Mouse (Mus musculus) embryonic facial prominence, embryonic 13.5 days (tissue): ENCODE data around the gene Specc1. TPM values are rescaled to one million over a fixed set of nuclear protein-coding genes. Genes with fewer than 3 reads are reported as not detected.

ENCODE experiments used
- ATAC-seq: fragments of 200-750 bp; cut with Nextera tagmentation; 2 replicates; pipeline ENCODE4 v1.8.0; 2017; ENCODE audit warnings: low read depth; ENCODE audit not compliant: insufficient number of reproducible peaks, insufficient read depth, low FRiP score, low TSS enrichment
- H3K27ac ChIP-seq: fragments of 300-500 bp; sonication (generic); 2 replicates; pipeline ENCODE4 v1.5.1; 2015; ENCODE audit warnings: moderate library complexity, mild to moderate bottlenecking, inconsistent platforms
- H3K27me3 ChIP-seq: fragments of 300-500 bp; sonication (generic); 2 replicates; pipeline ENCODE4 v1.6.1; 2015; ENCODE audit warnings: mild to moderate bottlenecking, inconsistent platforms
- H3K36me3 ChIP-seq: fragments of 300-500 bp; sonication (generic); 2 replicates; pipeline ENCODE4 v1.6.1; 2015; ENCODE audit warnings: mild to moderate bottlenecking, inconsistent platforms
- H3K4me1 ChIP-seq: fragments of 300-500 bp; sonication (generic); 2 replicates; pipeline ENCODE4 v1.6.1; 2015; ENCODE audit warnings: inconsistent platforms
- H3K4me2 ChIP-seq: fragments of 300-500 bp; sonication (generic); 2 replicates; pipeline ENCODE4 v1.6.1; 2015; ENCODE audit warnings: moderate library complexity, mild to moderate bottlenecking, inconsistent platforms
- H3K4me3 ChIP-seq: fragments of 300-500 bp; sonication (generic); 2 replicates; pipeline ENCODE4 v1.5.1; 2015; ENCODE audit warnings: mild to moderate bottlenecking, inconsistent platforms
- H3K9ac ChIP-seq: fragments of 300-500 bp; sonication (generic); 2 replicates; pipeline ENCODE4 v1.6.1; 2015; ENCODE audit warnings: mild to moderate bottlenecking, inconsistent platforms
- H3K9me3 ChIP-seq: fragments of 300-500 bp; sonication (generic); 2 replicates; pipeline ENCODE4 v1.6.1; 2016; ENCODE audit warnings: inconsistent platforms
- WGBS: fragments of 180-500 bp; shearing (Covaris S2); methylation state at CpG from one replicate; pipeline ENCODE4 v1.1.7; 2015; ENCODE audit warnings: mixed read lengths; 5-methylcytosine and 5-hydroxymethylcytosine counted together
- polyA plus RNA-seq: library from polyadenylated mRNA; unstranded; fragments of >200 nt; fragmentation: Nextera tagmentation; extraction: Ambion mirVana; gene quantifications from 2 replicates; pipeline ENCODE4 v1.2.1, GENCODE M21; 2015

The Specc1 gene
- polyA plus RNA-seq, 1 experiment from 2014 or later: 14.1 TPM

GRCm38 (mm10) chr11:62223962-62224361 is 267.4 kb downstream of the Specc1 start:
- no peak overlapping the region for H3K9ac ChIP-seq
- H3K4me1 ChIP-seq: no peaks in the 10 kb centered on the region
- ATAC-seq: no peak
- no peak overlapping the region for H3K4me3 ChIP-seq
- H3K27ac ChIP-seq: no peak overlapping the region
- H3K4me2 ChIP-seq: no peak overlapping the region
- no peaks in the 10 kb centered on the region for H3K27me3 ChIP-seq
- 91% methylated on average over 7 of the region's 7 CpGs for WGBS
- H3K36me3 ChIP-seq: no peaks in the 10 kb centered on the region
- H3K9me3 ChIP-seq: no peaks in the 10 kb centered on the region

- no peaks in the 10 kb centered on the region for H3K4me1 ChIP-seq
- H3K36me3 ChIP-seq: no peaks in the 10 kb centered on the region
- no peak overlapping the region for H3K4me2 ChIP-seq
- no peaks in the 10 kb centered on the region for H3K27me3 ChIP-seq
- no peak overlapping the region for H3K27ac ChIP-seq
- no peak for ATAC-seq
- H3K4me3 ChIP-seq: no peak overlapping the region
- H3K9ac ChIP-seq: no peak overlapping the region
- H3K9me3 ChIP-seq: no peaks in the 10 kb centered on the region
- 64% methylated on average over 4 of the region's 4 CpGs for WGBS
Observed at GRCm38 (mm10) chr11:62224797-62225196, 268.2 kb downstream of the Specc1 start.

GRCm38 (mm10) chr11:62240631-62241261 is 284.2 kb downstream of the Specc1 start:
- H3K4me1 ChIP-seq: no peaks in the 10 kb centered on the region
- no peak overlapping the region for H3K9ac ChIP-seq
- H3K4me3 ChIP-seq: no peak overlapping the region
- H3K36me3 ChIP-seq: no peaks in the 10 kb centered on the region
- H3K27ac ChIP-seq: no peak overlapping the region
- 70% methylated on average over 12 of the region's 12 CpGs for WGBS
- no peaks in the 10 kb centered on the region for H3K27me3 ChIP-seq
- H3K9me3 ChIP-seq: peaks cover 2% of the 10 kb centered on the region; the same call in 1 of the 2 replicates
- no peak for ATAC-seq
- no peak overlapping the region for H3K4me2 ChIP-seq

- Histone ChIP-seq H3K9ac (no peak overlapping the region), H3K9me3 (peaks cover 3% of the 10 kb centered on the region; the same call in 1 of the 2 replicates), H3K4me3 (no peak overlapping the region), H3K27ac (no peak overlapping the region), H3K27me3 (no peaks in the 10 kb centered on the region), H3K36me3 (no peaks in the 10 kb centered on the region), H3K4me1 (peaks cover 6% of the 10 kb centered on the region), H3K4me2 (no peak overlapping the region)
- no peak for ATAC-seq
- 87% methylated on average over 8 of the region's 8 CpGs for WGBS
Observed at GRCm38 (mm10) chr11:62243871-62244270, 287.3 kb downstream of the Specc1 start.

- ATAC-seq: no peak
- H3K9ac ChIP-seq: no peak overlapping the region
- no peaks in the 10 kb centered on the region for H3K36me3 ChIP-seq
- no peak overlapping the region for H3K4me2 ChIP-seq
- WGBS: 87% methylated on average over 4 of the region's 4 CpGs
- 0 out of 2 replicates have a peak, but pooled peaks cover 2% of the 10 kb centered on the region for H3K27me3 ChIP-seq
- H3K9me3 ChIP-seq: peaks cover 3% of the 10 kb centered on the region; the same call in 1 of the 2 replicates
- H3K4me1 ChIP-seq: peaks cover 11% of the 10 kb centered on the region
- H3K4me3 ChIP-seq: no peak overlapping the region
- H3K27ac ChIP-seq: no peak overlapping the region
Observed at GRCm38 (mm10) chr11:62244471-62244870, 287.9 kb downstream of the Specc1 start.

GRCm38 (mm10) chr11:62247759-62248400 is 291.3 kb downstream of the Specc1 start:
- Histone ChIP-seq H3K36me3 (no peaks in the 10 kb centered on the region), H3K9me3 (peaks cover 3% of the 10 kb centered on the region; the same call in 1 of the 2 replicates), H3K4me2 (peak overlapping the region; percentile 99), H3K4me1 (peaks cover 41% of the 10 kb centered on the region), H3K27me3 (0 out of 2 replicates have a peak, but pooled peaks cover 3% of the 10 kb centered on the region), H3K4me3 (peak overlapping the region; percentile 68), H3K9ac (peak overlapping the region; percentile 75), H3K27ac (peak overlapping the region; percentile 83)
- ATAC-seq: no peak
- 38% methylated on average over 18 of the region's 18 CpGs for WGBS

GRCm38 (mm10) chr11:62248401-62249244 is 292.1 kb downstream of the Specc1 start, which contains the start of gene Adora2b:
Adora2b (plus strand) TSS chr11:62248984.
- H3K4me1 ChIP-seq: peaks cover 48% of the 10 kb centered on the region
- H3K27ac ChIP-seq: peak within 1 kb of the TSS; percentile 83
- ATAC-seq: peak; percentile 56
- H3K36me3 ChIP-seq: no peaks in the 10 kb centered on the region
- H3K9ac ChIP-seq: peak within 1 kb of the TSS; percentile 75
- WGBS: under 1% methylated on average over 68 of the region's 69 CpGs
- 0 out of 2 replicates have a peak, but pooled peaks cover 3% of the 10 kb centered on the region for H3K27me3 ChIP-seq
- H3K4me3 ChIP-seq: peak within 1 kb of the TSS; percentile 68
- peaks cover 3% of the 10 kb centered on the region; the same call in 1 of the 2 replicates for H3K9me3 ChIP-seq
- H3K4me2 ChIP-seq: peak within 1 kb of the TSS; percentile 99

GRCm38 (mm10) chr11:62249266-62250037 is 292.9 kb downstream of the Specc1 start:
- Histone ChIP-seq H3K4me2 (peak overlapping the region; percentile 99), H3K9ac (peak overlapping the region; percentile 75), H3K36me3 (no peaks in the 10 kb centered on the region), H3K4me3 (peak overlapping the region; percentile 68), H3K27me3 (0 out of 2 replicates have a peak, but pooled peaks cover 3% of the 10 kb centered on the region), H3K9me3 (peaks cover 3% of the 10 kb centered on the region; the same call in 1 of the 2 replicates), H3K4me1 (peaks cover 48% of the 10 kb centered on the region), H3K27ac (peak overlapping the region; percentile 83; the same call in 1 of the 2 replicates)
- WGBS: 1% methylated on average over 35 of the region's 35 CpGs
- no peak for ATAC-seq

GRCm38 (mm10) chr11:62251047-62251446 is 294.5 kb downstream of the Specc1 start:
- H3K9me3 ChIP-seq: no peaks in the 10 kb centered on the region
- ATAC-seq: peak; percentile 43; the same call in 1 of the 2 replicates
- peak overlapping the region; percentile 99 for H3K4me2 ChIP-seq
- H3K9ac ChIP-seq: peak overlapping the region; percentile 61
- 8% methylated on average over 11 of the region's 11 CpGs for WGBS
- H3K36me3 ChIP-seq: no peaks in the 10 kb centered on the region
- H3K27me3 ChIP-seq: 0 out of 2 replicates have a peak, but pooled peaks cover 3% of the 10 kb centered on the region
- H3K4me1 ChIP-seq: peaks cover 48% of the 10 kb centered on the region
- H3K27ac ChIP-seq: peak overlapping the region; percentile 83
- peak overlapping the region; percentile 68 for H3K4me3 ChIP-seq

- ATAC-seq: no peak
- H3K4me2 ChIP-seq: no peak overlapping the region
- H3K27me3 ChIP-seq: 0 out of 2 replicates have a peak, but pooled peaks cover 3% of the 10 kb centered on the region
- H3K4me1 ChIP-seq: peaks cover 47% of the 10 kb centered on the region
- H3K9ac ChIP-seq: no peak overlapping the region
- H3K36me3 ChIP-seq: no peaks in the 10 kb centered on the region
- no peaks in the 10 kb centered on the region for H3K9me3 ChIP-seq
- H3K4me3 ChIP-seq: no peak overlapping the region
- peak overlapping the region; percentile 62; the same call in 1 of the 2 replicates for H3K27ac ChIP-seq
- WGBS: 56% methylated on average over 5 of the region's 5 CpGs
Observed at GRCm38 (mm10) chr11:62253380-62253779, 296.8 kb downstream of the Specc1 start.
